Mouse (Mus musculus) embryonic stem cell, embryonic (primary cell): ENCODE measurements at regions not wholly inside any gene's neighbourhood (a gene's known extent, or its start where the extent isn't known, plus 50 kb on each side); places are given as distances from the start of the nearest gene placed in this dataset.

ENCODE experiments used
- CTCF ChIA-PET, 4 experiments: fragments of 300-600 bp in 2 of 4; fragments of 350-600 bp in 2 of 4; sonication (Branson Sonifier 250); formaldehyde crosslinking; loops; one replicate each; lab custom pipeline; 2022; ENCODE audit warnings: inconsistent platforms in 2 of 4; lab: Charles Lee
- POLR2A ChIA-PET, 4 experiments: fragments of 300-600 bp in 2 of 4; fragments of 350-600 bp in 2 of 4; sonication (Branson Sonifier 250); formaldehyde crosslinking; loops; one replicate each; lab custom pipeline; 2022; ENCODE audit warnings: antibody characterized with exemption in 4 of 4, inconsistent platforms in 1 of 4; lab: Charles Lee

GRCm38 (mm10) chr4:122025866-122026265 lies 404.0 kb upstream of the Gm12887 start:
- CTCF ChIA-PET = no interaction called here

GRCm38 (mm10) chr4:122022854-122023253 lies 401.0 kb upstream of the Gm12887 start:
- CTCF ChIA-PET = no interaction called here
- POLR2A ChIA-PET = no interaction called here

More at GRCm38 (mm10) chr4:122025866-122026265, 404.0 kb upstream of the Gm12887 start:
- POLR2A ChIA-PET = no interaction called here

- ChIA-PET POLR2A (interaction anchor here in 1 of 4 experiments (0.6 kb wide), 2 partner anchors 16 to 831 kb away, joined by 4 to 5 read pairs; no protein-coding TSS in a partner anchor), CTCF (interaction anchor here in 1 of 4 experiments (0.7 kb wide), 1 partner anchor 828 kb away, joined by 4 read pairs; no protein-coding TSS in a partner anchor)
These were observed 387.1 kb upstream of the Gm12887 start for GRCm38 (mm10) chr4:122008938-122009459.

- CTCF ChIA-PET = interaction anchor here in 1 of 4 experiments (0.7 kb wide), 1 partner anchor 800 kb away, joined by 4 read pairs; no protein-coding TSS in a partner anchor
- POLR2A ChIA-PET = no interaction called here
These were observed 386.4 kb upstream of the Gm12887 start for GRCm38 (mm10) chr4:122008168-122008839.

DNA sequence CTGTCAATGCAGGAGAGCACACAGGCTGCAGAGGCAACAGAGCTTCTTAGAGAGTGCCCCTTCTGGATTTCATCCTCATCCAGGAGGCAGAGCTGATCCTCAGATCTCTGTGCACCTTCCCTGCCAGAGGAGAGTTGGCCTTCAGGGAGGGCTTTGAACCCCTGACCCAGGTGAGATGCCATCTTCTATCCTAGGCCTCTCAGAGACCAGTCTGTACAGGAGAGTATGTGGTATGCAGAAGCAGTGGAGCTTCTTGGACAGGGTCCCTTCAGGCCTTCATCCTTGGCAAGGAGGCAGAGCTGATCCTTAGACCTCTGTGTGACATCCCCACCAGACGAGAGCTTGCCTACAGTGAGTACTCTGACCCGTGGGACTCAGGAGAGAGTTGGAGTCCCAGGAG lies 364.8 kb upstream of the Gm12887 start:
- CTCF ChIA-PET = no interaction called here
- POLR2A ChIA-PET = no interaction called here

GRCm38 (mm10) chr4:121985371-121985770 lies 363.5 kb upstream of the Gm12887 start:
- ChIA-PET CTCF (no interaction called here), POLR2A (no interaction called here)

GRCm38 (mm10) chr4:121975831-121976230 lies 353.9 kb upstream of the Gm12887 start:
- ChIA-PET POLR2A (no interaction called here), CTCF (no interaction called here)
